Mouse (Mus musculus): ENCODE data around the gene Hivep3. TPM values are rescaled to one million over a fixed set of nuclear protein-coding genes. Genes with fewer than 3 reads are reported as not detected.

The Hivep3 gene
- total and polyA plus RNA-seq, 3 experiments = not detected

DNA sequence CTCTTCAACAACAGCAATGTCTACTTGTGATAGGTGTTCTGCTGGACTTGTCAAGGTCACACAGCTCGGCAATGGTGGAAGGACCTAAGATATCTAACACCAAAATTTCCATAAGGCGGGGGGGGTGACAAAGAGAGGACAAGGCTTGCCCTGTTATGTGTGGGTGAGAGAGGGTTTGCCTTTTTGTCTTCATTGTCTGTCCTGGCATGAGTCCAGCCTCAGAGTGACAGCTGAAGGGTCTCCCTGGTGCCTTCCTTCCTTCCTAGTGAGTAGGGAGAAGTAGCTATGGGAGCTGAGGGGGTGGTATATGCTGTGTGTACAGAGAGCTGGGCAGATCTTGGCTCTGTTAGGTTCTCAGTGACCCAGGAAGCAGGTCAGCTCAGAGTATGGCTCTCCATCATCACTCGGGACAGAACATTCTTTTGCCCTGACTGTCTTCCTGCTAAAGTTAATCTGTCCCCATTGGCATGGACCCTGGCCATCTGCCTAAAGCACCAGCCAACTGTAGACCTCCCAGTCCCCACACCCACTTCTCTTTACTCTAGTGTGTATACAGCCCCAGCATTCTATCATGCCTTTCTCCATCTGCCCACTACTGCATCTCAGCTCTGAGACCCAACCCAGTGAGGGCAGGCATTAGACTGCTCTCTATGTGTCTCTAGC lies 255.6 kb downstream of the Hivep3 start:
- no peak overlapping the region for H3K9ac ChIP-seq (ENCODE audit: control insufficient read depth, low read depth, low read length, poor library complexity, severe bottlenecking)
- no peak for DNase-seq (ENCODE audit: low read depth, low spot score)
- H3K4me1 ChIP-seq (ENCODE audit: control insufficient read depth in 1 of 2, insufficient read depth in 2 of 2, low read length in 2 of 2) = no peaks in the 10 kb centered on the region
- H3K27ac ChIP-seq (ENCODE audit: control insufficient read depth, low read depth, low read length) = no peak overlapping the region
- no peak overlapping the region for H3K4me3 ChIP-seq (ENCODE audit: control insufficient read depth in 1 of 2, insufficient read depth in 1 of 2, low read depth in 2 of 2, low read length in 2 of 2)
- TF ChIP-seq KAT2A (conservative IDR thresholded peaks at IDR 0.05; ENCODE audit: low read depth, low read length) (no peak), MXI1 (IDR thresholded peaks at IDR 0.05; ENCODE audit: low read depth, low read length) (no peak), MAZ (IDR thresholded peaks at IDR 0.05; ENCODE audit: low read depth, low read length) (no peak), ZMIZ1 (IDR thresholded peaks at IDR 0.05; ENCODE audit: low read depth, low read length) (no peak), CHD1 (IDR thresholded peaks at IDR 0.05; ENCODE audit: low read depth, low read length) (no peak), SIN3A (IDR thresholded peaks at IDR 0.05; ENCODE audit: low read length) (no peak), MYC (IDR thresholded peaks at IDR 0.05; ENCODE audit: low read depth, low read length) (no peak), MEF2A (IDR thresholded peaks at IDR 0.05; ENCODE audit: extremely low read depth, insufficient replicate concordance, low read depth, low read length, poor library complexity, severe bottlenecking) (no peak), ETS1 (IDR thresholded peaks at IDR 0.05; ENCODE audit: low read depth, low read length) (no peak), USF2 (IDR thresholded peaks at IDR 0.05; ENCODE audit: borderline replicate concordance in 1 of 2, insufficient read depth in 1 of 2, low read depth in 1 of 2, low read length in 2 of 2) (no peak), ZKSCAN1 (IDR thresholded peaks at IDR 0.05; ENCODE audit: low read depth, low read length) (no peak)
- no peaks in the 10 kb centered on the region for H3K9me3 ChIP-seq (replicated peaks; ENCODE audit: insufficient read depth, low read length)
- H3K79me2 ChIP-seq (ENCODE audit: control insufficient read depth, insufficient read depth, low read length, poor library complexity) = no peaks in the 10 kb centered on the region
- H3K27me3 ChIP-seq (ENCODE audit: control insufficient read depth in 1 of 2, insufficient read depth in 2 of 2, low read length in 2 of 2) = no peaks in the 10 kb centered on the region
- no peaks in the 10 kb centered on the region for H3K36me3 ChIP-seq (ENCODE audit: control insufficient read depth in 1 of 2, insufficient read depth in 2 of 2, low read length in 2 of 2)

DNA sequence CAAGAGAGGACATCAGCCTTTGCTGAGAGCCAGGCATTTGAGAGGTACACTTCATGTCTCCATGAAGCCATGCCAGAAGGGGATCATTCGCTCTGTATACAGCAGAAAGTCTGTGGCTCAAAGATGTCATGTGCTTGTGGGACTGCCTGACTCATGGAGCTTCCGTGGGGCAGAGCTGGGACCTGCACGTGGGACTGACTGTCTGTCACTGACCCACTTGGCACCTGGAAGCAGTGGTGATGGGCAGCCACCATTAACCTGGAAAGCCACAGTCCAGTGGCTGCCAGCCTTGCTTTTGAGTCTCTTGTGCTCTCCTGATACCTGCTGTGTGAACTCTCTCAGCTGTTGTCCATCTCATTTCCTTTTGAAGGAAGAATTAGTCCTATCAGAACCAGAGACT lies 256.8 kb downstream of the Hivep3 start:
- Histone ChIP-seq H3K9ac (ENCODE audit: control insufficient read depth, low read depth, low read length, poor library complexity, severe bottlenecking) (no peak overlapping the region), H3K9me3 (replicated peaks; ENCODE audit: insufficient read depth, low read length) (no peaks in the 10 kb centered on the region), H3K4me3 (ENCODE audit: control insufficient read depth in 1 of 2, insufficient read depth in 1 of 2, low read depth in 2 of 2, low read length in 2 of 2) (no peak overlapping the region), H3K79me2 (ENCODE audit: control insufficient read depth, insufficient read depth, low read length, poor library complexity) (no peaks in the 10 kb centered on the region), H3K27ac (ENCODE audit: control insufficient read depth, low read depth, low read length) (no peak overlapping the region), H3K4me1 (ENCODE audit: control insufficient read depth in 1 of 2, insufficient read depth in 2 of 2, low read length in 2 of 2) (no peaks in the 10 kb centered on the region), H3K36me3 (ENCODE audit: control insufficient read depth in 1 of 2, insufficient read depth in 2 of 2, low read length in 2 of 2) (no peaks in the 10 kb centered on the region), H3K27me3 (ENCODE audit: control insufficient read depth in 1 of 2, insufficient read depth in 2 of 2, low read length in 2 of 2) (no peaks in the 10 kb centered on the region)
- TF ChIP-seq POLR2AphosphoS5 (IDR thresholded peaks at IDR 0.05; ENCODE audit: borderline replicate concordance, low read depth, low read length) = no peak
- TF ChIP-seq USF2 (IDR thresholded peaks at IDR 0.05; ENCODE audit: borderline replicate concordance in 1 of 2, insufficient read depth in 1 of 2, low read depth in 1 of 2, low read length in 2 of 2) = no peak
- TF ChIP-seq E2F4 (IDR thresholded peaks at IDR 0.05; ENCODE audit: borderline replicate concordance, low read depth, low read length) = no peak
- no peak for DNase-seq (ENCODE audit: low read depth, low spot score)

DNA sequence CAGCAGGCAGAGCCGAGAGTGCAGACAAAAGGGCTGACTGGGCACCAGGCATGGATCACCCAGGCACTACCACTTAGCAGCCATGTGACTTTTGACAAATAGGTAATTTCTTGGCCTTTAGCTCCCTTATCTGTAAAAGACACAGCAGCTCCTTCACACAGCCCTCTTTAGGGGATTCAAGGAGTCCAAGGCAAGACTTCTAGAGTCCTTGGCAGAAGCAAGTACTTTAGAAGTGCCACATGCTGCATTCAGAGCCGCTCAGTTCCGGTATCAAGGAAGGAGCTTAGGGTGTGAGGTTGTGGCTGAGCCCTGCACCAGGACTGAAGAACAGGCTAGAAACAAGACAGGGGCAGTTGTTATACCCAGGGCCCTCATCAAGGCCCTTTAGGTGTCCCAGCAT lies 257.3 kb downstream of the Hivep3 start:
- H3K79me2 ChIP-seq (ENCODE audit: control insufficient read depth, insufficient read depth, low read length, poor library complexity) = no peaks in the 10 kb centered on the region
- H3K27me3 ChIP-seq (ENCODE audit: control insufficient read depth in 1 of 2, insufficient read depth in 2 of 2, low read length in 2 of 2) = no peaks in the 10 kb centered on the region
- no peaks in the 10 kb centered on the region for H3K4me1 ChIP-seq (ENCODE audit: control insufficient read depth in 1 of 2, insufficient read depth in 2 of 2, low read length in 2 of 2)
- H3K4me3 ChIP-seq (ENCODE audit: control insufficient read depth in 1 of 2, insufficient read depth in 1 of 2, low read depth in 2 of 2, low read length in 2 of 2) = no peak overlapping the region
- no peak overlapping the region for H3K9ac ChIP-seq (ENCODE audit: control insufficient read depth, low read depth, low read length, poor library complexity, severe bottlenecking)
- H3K36me3 ChIP-seq (ENCODE audit: control insufficient read depth in 1 of 2, insufficient read depth in 2 of 2, low read length in 2 of 2) = no peaks in the 10 kb centered on the region
- H3K9me3 ChIP-seq (replicated peaks; ENCODE audit: insufficient read depth, low read length) = no peaks in the 10 kb centered on the region
- DNase-seq (ENCODE audit: low read depth, low spot score) = no peak
- TF ChIP-seq UBTF (IDR thresholded peaks at IDR 0.05; ENCODE audit: borderline replicate concordance, insufficient read depth, low read depth, low read length) = no peak
- no peak for TF ChIP-seq NELFE (IDR thresholded peaks at IDR 0.05; ENCODE audit: low read depth, low read length)
- no peak for TF ChIP-seq USF1 (IDR thresholded peaks at IDR 0.05; ENCODE audit: low read depth, low read length)
- TF ChIP-seq SIN3A (IDR thresholded peaks at IDR 0.05; ENCODE audit: low read length) = no peak
- TF ChIP-seq TBP (IDR thresholded peaks at IDR 0.05; ENCODE audit: low read depth, low read length) = no peak
- TF ChIP-seq ELF1 (IDR thresholded peaks at IDR 0.05; ENCODE audit: low read depth, low read length) = no peak
- TF ChIP-seq RCOR1 (IDR thresholded peaks at IDR 0.05; ENCODE audit: low read depth, low read length) = no peak
- TF ChIP-seq POLR2AphosphoS5 (IDR thresholded peaks at IDR 0.05; ENCODE audit: borderline replicate concordance, low read depth, low read length) = no peak
- no peak for TF ChIP-seq ZC3H11A (IDR thresholded peaks at IDR 0.05; ENCODE audit: low read depth, low read length)
- TF ChIP-seq ZKSCAN1 (IDR thresholded peaks at IDR 0.05; ENCODE audit: low read depth, low read length) = no peak
- TF ChIP-seq MAZ (IDR thresholded peaks at IDR 0.05; ENCODE audit: low read depth, low read length) = no peak
- TF ChIP-seq EP300 (IDR thresholded peaks at IDR 0.05; ENCODE audit: low read depth in 1 of 2, low read length in 2 of 2) = no peak
- no peak for TF ChIP-seq MEF2A (IDR thresholded peaks at IDR 0.05; ENCODE audit: extremely low read depth, insufficient replicate concordance, low read depth, low read length, poor library complexity, severe bottlenecking)
- H3K27ac ChIP-seq (ENCODE audit: control insufficient read depth, low read depth, low read length) = no peak overlapping the region

Measured in MEL (cell line).